Mouse (Mus musculus) kidney, adult 2 months (tissue): Measurements from ENCODE around the gene Plekho1.
"Not testable (repeated sequence)": the region's sequence is repeated elsewhere in the genome, so short reads cannot be mapped to it uniquely, and the experiment has no call there.

Source experiments
- CTCF ChIP-seq: fragments of 200-500 bp; conservative IDR thresholded peaks from 2 replicates; pipeline ENCODE4 v1.5.1; 2011; ENCODE audit warnings: low read depth, mild to moderate bottlenecking, control low read depth, low read length, moderate library complexity, mixed read lengths; ENCODE audit not compliant: insufficient read depth, insufficient read length
- POLR2A ChIP-seq: fragments of 200-500 bp; IDR thresholded peaks from one replicate; pipeline ENCODE4 v1.6.1; 2011; ENCODE audit warnings: low read depth, low read length, control low read depth

GRCm38 (mm10) chr3:95962182-95962581 is 33.6 kb downstream of the Plekho1 start:
- not testable (repeated sequence) for TF ChIP-seq CTCF, POLR2A
